7 mouse cellular contexts compared by ENCODE assay signal in the genomic region with DNA sequence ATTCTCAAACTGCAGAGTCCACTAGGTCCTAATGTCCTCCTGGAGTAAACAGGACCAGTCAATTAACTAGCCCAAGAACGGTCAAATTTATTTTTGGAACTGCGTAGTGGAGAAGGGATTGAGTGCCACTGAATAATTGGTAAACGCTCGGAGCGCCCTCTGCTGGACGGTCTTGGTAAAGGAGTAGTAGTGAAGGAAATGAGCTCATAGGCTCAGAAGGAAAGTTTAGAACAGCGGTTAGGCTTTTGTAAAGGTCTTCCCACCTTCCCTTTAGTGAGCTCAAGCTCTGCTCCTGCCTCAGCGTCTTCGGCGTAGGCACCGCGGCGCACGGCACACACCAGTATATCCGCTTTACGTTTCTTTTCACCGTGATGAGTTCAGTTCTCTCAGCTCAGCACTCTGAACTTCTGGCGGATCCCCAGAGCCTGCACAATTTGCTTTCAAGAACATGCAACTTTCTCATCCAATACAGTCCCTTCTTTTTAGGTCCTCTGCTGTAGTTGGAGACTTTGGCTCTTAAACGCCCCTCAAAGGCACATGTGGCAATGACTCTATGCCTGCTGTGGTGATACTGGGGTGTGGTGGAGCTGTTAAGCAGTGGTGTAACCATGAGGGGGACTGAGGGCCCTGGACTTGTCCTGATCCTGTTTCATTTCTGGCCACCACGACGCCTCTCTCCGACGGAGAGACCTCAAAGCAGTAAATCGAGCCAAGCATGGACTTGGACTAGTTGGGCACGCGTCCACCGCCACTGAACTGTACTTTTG. TPM values are rescaled to one million over a fixed set of nuclear protein-coding genes. Genes with fewer than 3 reads are reported as not detected.
DNase-seq lines count a peak whose midpoint lies in the region; ATAC-seq lines count a peak whose summit lies in the region.

No protein-coding gene starts in this region.

- H3K4me2 ChIP-seq in intestine, embryonic 15.5 days (replicated peaks) = peak overlapping the region; percentile 53

- H3K4me1 ChIP-seq in intestine, embryonic 15.5 days (replicated peaks) = 0 out of 2 replicates have a peak, but pooled peaks cover 6% of the 10 kb centered on the region
- H3K4me1 ChIP-seq in midbrain, embryonic 10.5 days = peaks cover 5% of the 10 kb centered on the region

- no peak overlapping the region for H3K27ac ChIP-seq in intestine, embryonic 15.5 days
- H3K27ac ChIP-seq in midbrain, embryonic 10.5 days (replicated peaks) = peak overlapping the region; percentile 69

- no peaks in the 10 kb centered on the region for H3K9me3 ChIP-seq in intestine, embryonic 15.5 days
- H3K9me3 ChIP-seq in midbrain, embryonic 10.5 days (replicated peaks) = no peaks in the 10 kb centered on the region

- H3K9ac ChIP-seq in intestine, embryonic 15.5 days = 0 out of 2 replicates have a peak overlapping the region, but pooled peaks have one; percentile 22

- ATAC-seq in intestine, embryonic 15.5 days = peak; percentile 71

- H3K36me3 ChIP-seq in intestine, embryonic 15.5 days = no peaks in the 10 kb centered on the region
- no peaks in the 10 kb centered on the region for H3K36me3 ChIP-seq in midbrain, embryonic 10.5 days

- 0 out of 2 replicates have a peak overlapping the region, but pooled peaks have one; percentile 6 for H3K4me3 ChIP-seq in intestine, embryonic 15.5 days (replicated peaks)
- peak overlapping the region; percentile 41 for H3K4me3 ChIP-seq in midbrain, embryonic 10.5 days

- intact Hi-C loops in gastrocnemius, postnatal 36 days (cut with DNase I) = loop anchor here (2.0 to 10.0 kb wide), 2 partner anchors 71 to 573 kb away; no protein-coding TSS in a partner anchor
- intact Hi-C loops in left cerebral cortex, postnatal 25 days (cut with DNase I) = loop anchor here (1.0 to 10.0 kb wide), 2 partner anchors 71 to 243 kb away; no protein-coding TSS in a partner anchor

- H3K27me3 ChIP-seq in intestine, embryonic 15.5 days (replicated peaks) = 0 out of 2 replicates have a peak, but pooled peaks cover 4% of the 10 kb centered on the region
- no peaks in the 10 kb centered on the region for H3K27me3 ChIP-seq in midbrain, embryonic 10.5 days (ENCODE audit: low read depth, poor library complexity, severe bottlenecking)

- DNase-seq in adrenal gland, adult 2 months = peak; percentile 86
- DNase-seq in embryo, embryonic 11.5 days (ENCODE audit: low read depth, low spot score) = peak; percentile 83
- peak; percentile 91 to 92 for DNase-seq in gastrocnemius, postnatal 36 days
- DNase-seq in left cerebral cortex, postnatal 25 days (ENCODE audit: low spot score in 2 of 2) = peak; percentile 90
- DNase-seq in midbrain, embryonic 10.5 days (ENCODE audit: low spot score) = peak; percentile 87
- peak; percentile 99 for DNase-seq in right cerebral cortex, postnatal 4 days

- WGBS in intestine, embryonic 15.5 days = 27% methylated on average over 27 of the region's 27 CpGs
- WGBS in midbrain, embryonic 10.5 days = 31% methylated on average over 27 of the region's 27 CpGs

RNA-seq across cellular contexts. Expression of a gene that starts 16.6 kb away (rescaled TPM):
- total RNA-seq in adrenal gland, adult 2 months (2021) = 10 to 100 TPM; 15.2 to 17.7 TPM
- 3.7 and 4.0 TPM in 2 replicates for polyA plus RNA-seq in adrenal gland, adult 2 months (2012; rRNA removed)
- 10 to 100 TPM; 21.9 to 22.5 TPM for total RNA-seq in gastrocnemius, postnatal 36 days (2021)
- 8.2 and 8.5 TPM in 2 replicates for polyA plus RNA-seq in intestine, embryonic 15.5 days (2015; fragmentation: Nextera tagmentation; extraction: Ambion mirVana)
- total RNA-seq in left cerebral cortex, postnatal 25 days (2021) = 10 to 100 TPM; 37.8 to 39.3 TPM
- 11.5 TPM in 2 replicates for polyA plus RNA-seq in midbrain, embryonic 10.5 days (2016; fragmentation: Nextera tagmentation; extraction: Ambion mirVana)

RNA-seq across cellular contexts. Expression of a gene that starts 49.6 kb away (rescaled TPM):
- 1 to 10 TPM in 1 of 2 experiments, not detected in 1; 1.4 TPM for total RNA-seq in adrenal gland, adult 2 months (2021)
- not detected in 2 replicates for polyA plus RNA-seq in adrenal gland, adult 2 months (2012; rRNA removed)
- total RNA-seq in gastrocnemius, postnatal 36 days (2021) = not detected
- polyA plus RNA-seq in intestine, embryonic 15.5 days (2015; fragmentation: Nextera tagmentation; extraction: Ambion mirVana) = 22.0 and 24.0 TPM in 2 replicates
- total RNA-seq in left cerebral cortex, postnatal 25 days (2021) = under 1 TPM; 0.37 to 0.50 TPM
- polyA plus RNA-seq in midbrain, embryonic 10.5 days (2016; fragmentation: Nextera tagmentation; extraction: Ambion mirVana) = not detected in 2 replicates
